Mouse (Mus musculus): ENCODE data around the gene Trib2. TPM values are rescaled to one million over a fixed set of nuclear protein-coding genes. Genes with fewer than 3 reads are reported as not detected.

The Trib2 gene
- polyA plus RNA-seq, 1 experiment from 2014 or later: 48.3 TPM

GRCm38 (mm10) chr12:15813133-15813818 is 3.4 kb downstream of the Trib2 start:
- peak overlapping the region; percentile 86 for H3K4me2 ChIP-seq
- peak overlapping the region; percentile 99 for H3K27ac ChIP-seq
- no peaks in the 10 kb centered on the region for H3K9me3 ChIP-seq (replicated peaks)
- ATAC-seq (replicated peaks; ENCODE audit: insufficient number of reproducible peaks, insufficient read depth, low FRiP score, low read depth): no peak
- peak overlapping the region; percentile 94 for H3K9ac ChIP-seq
- no peaks in the 10 kb centered on the region for H3K27me3 ChIP-seq
- H3K4me3 ChIP-seq: peak overlapping the region; percentile 82
- WGBS: 11% methylated on average over 12 of the region's 12 CpGs
- H3K4me1 ChIP-seq (replicated peaks): peaks cover 28% of the 10 kb centered on the region
- H3K36me3 ChIP-seq: peaks cover 15% of the 10 kb centered on the region

DNA sequence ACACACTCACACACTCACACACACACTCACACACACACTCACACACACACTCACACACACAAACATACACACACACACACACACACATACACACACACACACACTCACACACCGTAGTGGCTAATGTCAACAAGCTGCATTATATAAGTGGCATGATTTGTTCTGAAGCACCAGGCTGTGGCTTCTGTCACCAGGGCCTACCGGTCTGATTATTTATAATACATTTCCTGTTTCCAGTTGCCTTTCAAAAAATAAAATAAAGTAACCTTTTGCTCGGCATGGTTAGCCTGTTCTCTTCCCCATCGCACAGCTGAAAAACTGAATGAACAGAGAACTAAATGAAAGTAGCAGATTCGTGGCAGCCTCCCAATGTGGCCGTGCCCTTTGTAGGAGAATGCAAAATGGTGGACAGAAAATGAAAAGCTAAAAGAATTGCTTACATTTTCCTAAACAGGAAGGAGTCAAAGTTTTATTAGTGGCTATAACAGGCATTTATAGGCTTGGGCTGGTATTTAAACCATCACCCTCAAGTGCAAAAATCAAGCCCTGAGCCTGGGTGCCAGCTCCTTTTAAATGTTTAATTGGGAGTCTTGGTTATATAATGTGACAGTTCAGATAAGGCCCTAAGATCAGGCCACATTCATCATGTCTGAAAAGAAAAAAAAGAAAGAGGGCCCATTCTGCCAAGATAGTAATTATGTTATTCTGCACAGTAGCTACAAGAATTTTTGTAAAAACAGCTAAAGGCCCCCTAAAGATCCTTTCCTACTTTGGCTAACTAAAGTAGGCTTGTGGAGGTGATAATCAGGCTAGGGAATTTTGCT is 4.4 kb downstream of the Trib2 start:
- 26% methylated on average over 6 of the region's 6 CpGs for WGBS
- H3K9ac ChIP-seq: peak overlapping the region; percentile 37

DNA sequence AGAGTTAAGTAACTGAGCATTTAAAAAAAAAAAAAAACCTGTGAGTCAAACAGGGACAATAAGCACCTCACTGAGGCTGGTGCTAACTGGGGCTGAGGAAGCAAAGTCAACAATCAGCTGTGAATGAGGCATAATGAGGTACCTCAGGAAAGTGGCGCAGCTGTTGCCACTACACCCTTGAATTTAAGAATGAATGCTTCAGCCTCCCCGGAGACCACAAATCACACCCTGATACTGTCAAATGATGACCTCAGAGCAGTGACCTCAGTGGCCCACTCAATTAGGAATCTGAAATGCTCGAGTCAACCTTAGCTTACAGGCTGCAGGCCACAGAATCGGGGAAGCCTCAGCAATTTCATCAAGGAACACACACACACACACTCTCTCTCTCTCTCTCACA is 5.0 kb downstream of the Trib2 start:
- Histone ChIP-seq H3K36me3 (peaks cover 28% of the 10 kb centered on the region), H3K4me1 (replicated peaks) (peaks cover 28% of the 10 kb centered on the region), H3K4me3 (peak overlapping the region; percentile 82), H3K4me2 (peak overlapping the region; percentile 86), H3K27ac (peak overlapping the region; percentile 99), H3K9ac (peak overlapping the region; percentile 37; the same call in 1 of the 2 replicates), H3K27me3 (no peaks in the 10 kb centered on the region), H3K9me3 (replicated peaks) (no peaks in the 10 kb centered on the region)
- 20% methylated on average over 4 of the region's 4 CpGs for WGBS
- ATAC-seq (replicated peaks; ENCODE audit: insufficient number of reproducible peaks, insufficient read depth, low FRiP score, low read depth): no peak

More for the DNA sequence above, 4.4 kb downstream of the Trib2 start:
- Histone ChIP-seq H3K27me3 (no peaks in the 10 kb centered on the region), H3K27ac (peak overlapping the region; percentile 99), H3K4me1 (replicated peaks) (peaks cover 28% of the 10 kb centered on the region), H3K4me2 (peak overlapping the region; percentile 86), H3K36me3 (peaks cover 21% of the 10 kb centered on the region), H3K9me3 (replicated peaks) (no peaks in the 10 kb centered on the region), H3K4me3 (peak overlapping the region; percentile 82)
- ATAC-seq (replicated peaks; ENCODE audit: insufficient number of reproducible peaks, insufficient read depth, low FRiP score, low read depth): no peak

DNA sequence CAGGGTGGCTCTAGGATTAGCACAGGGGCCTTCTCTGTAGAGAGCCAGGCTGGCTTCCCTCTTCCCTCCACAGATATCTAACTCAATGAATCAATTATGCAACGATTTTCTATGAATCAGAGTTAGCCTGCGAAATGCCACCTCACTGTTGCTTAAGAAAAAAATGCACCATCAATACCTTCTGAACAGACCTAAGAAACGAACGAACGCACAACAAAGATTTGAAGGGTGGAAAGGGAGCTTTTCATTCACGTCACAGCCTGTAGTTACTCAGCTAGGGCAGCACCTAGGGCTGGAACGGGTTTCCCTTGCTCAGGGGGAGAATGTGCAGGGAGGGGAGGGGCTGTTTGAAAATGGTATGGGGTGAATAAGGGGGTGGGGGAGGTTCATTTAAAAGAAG is 5.8 kb downstream of the Trib2 start:
- no peaks in the 10 kb centered on the region for H3K27me3 ChIP-seq
- peak overlapping the region; percentile 82 for H3K4me3 ChIP-seq
- H3K4me2 ChIP-seq: peak overlapping the region; percentile 86
- 45% methylated on average over 7 of the region's 7 CpGs for WGBS
- peak overlapping the region; percentile 37; the same call in 1 of the 2 replicates for H3K9ac ChIP-seq
- peak overlapping the region; percentile 99 for H3K27ac ChIP-seq
- peaks cover 35% of the 10 kb centered on the region for H3K36me3 ChIP-seq
- H3K9me3 ChIP-seq (replicated peaks): no peaks in the 10 kb centered on the region
- peaks cover 30% of the 10 kb centered on the region for H3K4me1 ChIP-seq (replicated peaks)
- ATAC-seq (replicated peaks; ENCODE audit: insufficient number of reproducible peaks, insufficient read depth, low FRiP score, low read depth): no peak

DNA sequence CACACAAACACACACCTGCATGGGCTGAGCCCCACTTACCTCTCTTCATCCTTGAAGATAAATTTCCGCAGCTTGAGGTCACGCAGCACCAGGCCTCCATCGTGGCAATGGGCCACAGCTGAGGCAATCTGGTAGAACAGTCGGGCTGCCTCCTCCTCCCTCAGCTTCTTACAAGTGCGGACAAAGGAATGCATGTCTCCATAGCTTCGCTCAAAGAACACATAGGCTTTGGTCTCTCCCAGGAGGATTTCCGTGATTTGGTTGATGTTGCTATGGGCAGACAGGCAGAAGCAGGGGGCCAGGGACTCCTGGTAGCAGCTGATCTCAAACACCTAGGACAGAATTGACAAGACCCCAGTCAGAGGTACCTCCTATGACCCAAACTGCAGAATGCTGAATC is 7.1 kb downstream of the Trib2 start:
- no peak for ATAC-seq (replicated peaks; ENCODE audit: insufficient number of reproducible peaks, insufficient read depth, low FRiP score, low read depth)
- H3K4me3 ChIP-seq: 0 out of 2 replicates have a peak overlapping the region, but pooled peaks have one; percentile 1
- no peak overlapping the region for H3K9ac ChIP-seq
- H3K4me2 ChIP-seq: peak overlapping the region; percentile 9; the same call in 1 of the 2 replicates
- no peaks in the 10 kb centered on the region for H3K9me3 ChIP-seq (replicated peaks)
- peaks cover 45% of the 10 kb centered on the region for H3K36me3 ChIP-seq
- H3K27me3 ChIP-seq: no peaks in the 10 kb centered on the region
- peak overlapping the region; percentile 21; the same call in 1 of the 2 replicates for H3K27ac ChIP-seq
- WGBS: 57% methylated on average over 7 of the region's 7 CpGs
- H3K4me1 ChIP-seq (replicated peaks): peaks cover 39% of the 10 kb centered on the region

- no peak overlapping the region for H3K27ac ChIP-seq
- H3K4me2 ChIP-seq: peak overlapping the region; percentile 9; the same call in 1 of the 2 replicates
- 85% methylated on average over 4 of the region's 4 CpGs for WGBS
- peaks cover 48% of the 10 kb centered on the region for H3K36me3 ChIP-seq
- H3K9ac ChIP-seq: no peak overlapping the region
- peaks cover 43% of the 10 kb centered on the region for H3K4me1 ChIP-seq (replicated peaks)
- no peak for ATAC-seq (replicated peaks; ENCODE audit: insufficient number of reproducible peaks, insufficient read depth, low FRiP score, low read depth)
- H3K9me3 ChIP-seq (replicated peaks): no peaks in the 10 kb centered on the region
- no peaks in the 10 kb centered on the region for H3K27me3 ChIP-seq
- H3K4me3 ChIP-seq: no peak overlapping the region
These were observed 7.5 kb downstream of the Trib2 start for GRCm38 (mm10) chr12:15809249-15809648.

DNA sequence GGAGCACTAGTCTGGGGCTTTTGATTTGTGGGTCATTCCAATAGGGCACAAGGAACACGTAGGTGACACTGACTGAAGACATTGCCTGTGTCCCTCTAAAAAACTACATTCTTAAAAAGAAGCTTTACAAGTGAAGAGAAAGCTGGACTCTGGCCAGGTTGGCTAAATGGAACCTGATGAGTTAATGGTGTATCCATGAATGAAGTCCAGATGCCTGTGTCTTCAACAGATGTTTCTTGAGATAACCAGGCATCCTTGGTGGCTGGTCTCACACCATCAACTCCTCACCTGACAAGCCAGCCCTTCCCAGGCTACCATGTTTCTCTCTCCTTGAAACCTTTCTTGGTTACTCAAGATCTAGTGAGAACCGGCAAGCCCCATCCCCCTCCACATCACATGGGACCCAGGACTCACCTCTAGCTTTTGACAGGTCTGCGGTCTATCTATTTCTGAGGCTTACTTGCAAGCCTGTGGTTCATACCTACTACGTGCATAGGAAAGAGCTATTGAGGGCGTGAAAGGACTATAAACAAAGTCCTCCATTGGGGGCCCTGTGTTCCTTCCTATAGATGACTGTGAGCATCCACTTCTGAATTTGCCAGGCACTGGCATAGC is 8.4 kb downstream of the Trib2 start:
- peaks cover 46% of the 10 kb centered on the region for H3K4me1 ChIP-seq (replicated peaks)
- peaks cover 49% of the 10 kb centered on the region for H3K36me3 ChIP-seq

GRCm38 (mm10) chr12:15804931-15805331 is 11.8 kb downstream of the Trib2 start:
- 0 out of 2 replicates have a peak overlapping the region, but pooled peaks have one; percentile 0 for H3K27ac ChIP-seq
- ATAC-seq (replicated peaks; ENCODE audit: insufficient number of reproducible peaks, insufficient read depth, low FRiP score, low read depth): no peak
- H3K9ac ChIP-seq: no peak overlapping the region
- no peaks in the 10 kb centered on the region for H3K9me3 ChIP-seq (replicated peaks)
- H3K4me2 ChIP-seq: no peak overlapping the region
- no peak overlapping the region for H3K4me3 ChIP-seq
- no peaks in the 10 kb centered on the region for H3K27me3 ChIP-seq
- peaks cover 67% of the 10 kb centered on the region for H3K36me3 ChIP-seq
- WGBS: 30% methylated on average over 1 of the region's 1 CpGs
- H3K4me1 ChIP-seq (replicated peaks): peaks cover 52% of the 10 kb centered on the region

More for the DNA sequence above, 8.4 kb downstream of the Trib2 start:
- ATAC-seq (replicated peaks; ENCODE audit: insufficient number of reproducible peaks, insufficient read depth, low FRiP score, low read depth): no peak
- no peak overlapping the region for H3K27ac ChIP-seq
- no peaks in the 10 kb centered on the region for H3K9me3 ChIP-seq (replicated peaks)
- H3K27me3 ChIP-seq: no peaks in the 10 kb centered on the region
- 85% methylated on average over 5 of the region's 5 CpGs for WGBS
- H3K4me3 ChIP-seq: no peak overlapping the region
- no peak overlapping the region for H3K9ac ChIP-seq
- H3K4me2 ChIP-seq: no peak overlapping the region

DNA sequence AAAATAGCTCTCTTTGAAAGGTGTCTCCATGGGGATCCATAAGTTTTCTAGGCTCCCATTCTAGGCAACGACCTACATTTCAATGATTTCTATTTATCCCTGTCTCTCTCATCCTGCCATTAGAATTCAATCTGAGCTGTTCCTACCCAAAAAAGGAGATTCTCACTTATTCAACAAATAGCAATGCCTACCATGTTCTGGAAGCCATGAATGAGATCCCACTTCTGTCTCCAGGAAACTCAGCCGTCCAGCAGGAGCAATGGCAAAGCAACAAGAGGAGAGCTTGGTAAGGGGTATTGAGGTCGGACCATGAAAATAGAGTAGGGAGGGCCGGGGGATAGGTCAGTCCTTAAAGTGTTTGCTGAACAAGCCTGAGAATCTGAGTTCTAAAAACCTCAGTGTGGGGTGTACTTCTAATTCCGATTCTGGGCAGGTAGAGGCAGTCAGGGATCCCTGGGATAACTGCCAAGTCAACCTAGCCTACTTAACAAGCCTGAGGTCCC is 12.7 kb downstream of the Trib2 start:
- Histone ChIP-seq H3K27me3 (no peaks in the 10 kb centered on the region), H3K36me3 (peaks cover 65% of the 10 kb centered on the region), H3K4me3 (no peak overlapping the region), H3K9ac (no peak overlapping the region), H3K9me3 (replicated peaks) (no peaks in the 10 kb centered on the region), H3K27ac (no peak overlapping the region), H3K4me2 (no peak overlapping the region), H3K4me1 (replicated peaks) (peaks cover 57% of the 10 kb centered on the region)
- ATAC-seq (replicated peaks; ENCODE audit: insufficient number of reproducible peaks, insufficient read depth, low FRiP score, low read depth): no peak
- WGBS: 81% methylated on average over 5 of the region's 5 CpGs

DNA sequence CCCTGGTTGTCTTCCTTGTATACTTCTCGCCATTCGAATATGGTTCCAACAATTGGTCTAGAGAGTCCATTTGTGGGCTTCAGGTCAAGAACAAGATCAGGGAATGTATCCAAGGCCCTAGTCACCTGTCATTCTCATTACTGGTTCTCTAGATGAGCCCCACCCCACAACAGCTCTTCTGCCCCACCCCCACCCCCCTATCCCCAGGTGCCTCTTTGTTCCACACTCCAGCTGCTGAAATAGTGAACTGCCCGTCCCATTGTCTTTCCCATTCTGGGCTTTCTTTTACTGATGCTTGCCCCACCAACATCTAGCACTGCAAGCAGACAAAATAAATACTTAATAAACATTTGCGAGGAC is 15.2 kb downstream of the Trib2 start:
- H3K27me3 ChIP-seq: no peaks in the 10 kb centered on the region
- no peak overlapping the region for H3K4me2 ChIP-seq
- no peak overlapping the region for H3K9ac ChIP-seq
- ATAC-seq (replicated peaks; ENCODE audit: insufficient number of reproducible peaks, insufficient read depth, low FRiP score, low read depth): no peak
- peak overlapping the region; percentile 72 for H3K27ac ChIP-seq
- peaks cover 66% of the 10 kb centered on the region for H3K4me1 ChIP-seq (replicated peaks)
- H3K9me3 ChIP-seq (replicated peaks): no peaks in the 10 kb centered on the region
- peaks cover 58% of the 10 kb centered on the region; the same call in 1 of the 2 replicates for H3K36me3 ChIP-seq
- H3K4me3 ChIP-seq: no peak overlapping the region
- WGBS: 84% methylated on average over 4 of the region's 4 CpGs
